Mouse (Mus musculus): ENCODE measurements around the gene Grm8. TPM values are rescaled to one million over a fixed set of nuclear protein-coding genes. Genes with fewer than 3 reads are reported as not detected.

Gene Grm8
- total and polyA plus RNA-seq, 3 experiments: 0.42 to 0.52 TPM; not detected in 1

- no peaks in the 10 kb centered on the region for H3K27me3 ChIP-seq (ENCODE audit: control insufficient read depth in 1 of 2, insufficient read depth in 2 of 2, low read length in 2 of 2)
- no peak overlapping the region for H3K9ac ChIP-seq (ENCODE audit: control insufficient read depth, low read depth, low read length, poor library complexity, severe bottlenecking)
- no peak overlapping the region for H3K4me3 ChIP-seq (ENCODE audit: control insufficient read depth in 1 of 2, insufficient read depth in 1 of 2, low read depth in 2 of 2, low read length in 2 of 2)
- no peak overlapping the region for H3K27ac ChIP-seq (ENCODE audit: control insufficient read depth, low read depth, low read length)
- no peaks in the 10 kb centered on the region for H3K9me3 ChIP-seq (replicated peaks; ENCODE audit: insufficient read depth, low read length)
- H3K79me2 ChIP-seq (ENCODE audit: control insufficient read depth, insufficient read depth, low read length, poor library complexity): no peaks in the 10 kb centered on the region
- DNase-seq (ENCODE audit: low read depth, low spot score): no peak
- no peaks in the 10 kb centered on the region for H3K36me3 ChIP-seq (ENCODE audit: control insufficient read depth in 1 of 2, insufficient read depth in 2 of 2, low read length in 2 of 2)
- no peak for TF ChIP-seq ELF1 (IDR thresholded peaks at IDR 0.05; ENCODE audit: low read depth, low read length)
- TF ChIP-seq MAZ (IDR thresholded peaks at IDR 0.05; ENCODE audit: low read depth, low read length): no peak
- no peak for TF ChIP-seq GABPA (IDR thresholded peaks at IDR 0.05; ENCODE audit: low read depth, low read length)
- TF ChIP-seq NRF1 (IDR thresholded peaks at IDR 0.05; ENCODE audit: insufficient read depth, low read depth, low read length, poor library complexity, severe bottlenecking): no peak
- no peak for TF ChIP-seq USF1 (IDR thresholded peaks at IDR 0.05; ENCODE audit: low read depth, low read length)
- TF ChIP-seq CTCF (IDR thresholded peaks at IDR 0.05 in 2 of 3, conservative IDR thresholded peaks at IDR 0.05 in 1 of 3; ENCODE audit: control insufficient read depth in 1 of 3, insufficient read depth in 1 of 3, low read depth in 2 of 3, low read length in 3 of 3, poor library complexity in 1 of 3, severe bottlenecking in 1 of 3): no peak
- no peak for TF ChIP-seq POLR2A (IDR thresholded peaks at IDR 0.05; ENCODE audit: control insufficient read depth in 1 of 2, insufficient read depth in 1 of 2, low read depth in 1 of 2, low read length in 2 of 2, poor library complexity in 1 of 2)
- no peak for TF ChIP-seq GATA1 (IDR thresholded peaks at IDR 0.05; ENCODE audit: low read depth, low read length)
- no peaks in the 10 kb centered on the region for H3K4me1 ChIP-seq (ENCODE audit: control insufficient read depth in 1 of 2, insufficient read depth in 2 of 2, low read length in 2 of 2)
Measured at GRCm38 (mm10) chr6:27745693-27746451, 389.1 kb downstream of the Grm8 start.

- Histone ChIP-seq H3K27ac (ENCODE audit: control insufficient read depth, low read depth, low read length) (no peak overlapping the region), H3K4me1 (ENCODE audit: control insufficient read depth in 1 of 2, insufficient read depth in 2 of 2, low read length in 2 of 2) (no peaks in the 10 kb centered on the region), H3K9ac (ENCODE audit: control insufficient read depth, low read depth, low read length, poor library complexity, severe bottlenecking) (no peak overlapping the region), H3K9me3 (replicated peaks; ENCODE audit: insufficient read depth, low read length) (no peaks in the 10 kb centered on the region), H3K36me3 (ENCODE audit: control insufficient read depth in 1 of 2, insufficient read depth in 2 of 2, low read length in 2 of 2) (no peaks in the 10 kb centered on the region), H3K27me3 (ENCODE audit: control insufficient read depth in 1 of 2, insufficient read depth in 2 of 2, low read length in 2 of 2) (no peaks in the 10 kb centered on the region), H3K79me2 (ENCODE audit: control insufficient read depth, insufficient read depth, low read length, poor library complexity) (no peaks in the 10 kb centered on the region), H3K4me3 (ENCODE audit: control insufficient read depth in 1 of 2, insufficient read depth in 1 of 2, low read depth in 2 of 2, low read length in 2 of 2) (no peak overlapping the region)
- no peak for DNase-seq (ENCODE audit: low read depth, low spot score)
- TF ChIP-seq CHD1 (IDR thresholded peaks at IDR 0.05; ENCODE audit: low read depth, low read length) (no peak), MYB (IDR thresholded peaks at IDR 0.05; ENCODE audit: low read depth, low read length) (no peak), CTCF (IDR thresholded peaks at IDR 0.05 in 2 of 3, conservative IDR thresholded peaks at IDR 0.05 in 1 of 3; ENCODE audit: control insufficient read depth in 1 of 3, insufficient read depth in 1 of 3, low read depth in 2 of 3, low read length in 3 of 3, poor library complexity in 1 of 3, severe bottlenecking in 1 of 3) (no peak), MAZ (IDR thresholded peaks at IDR 0.05; ENCODE audit: low read depth, low read length) (no peak), POLR2A (IDR thresholded peaks at IDR 0.05; ENCODE audit: control insufficient read depth in 1 of 2, insufficient read depth in 1 of 2, low read depth in 1 of 2, low read length in 2 of 2, poor library complexity in 1 of 2) (no peak), TAL1 (IDR thresholded peaks at IDR 0.05; ENCODE audit: low read length) (no peak), BHLHE40 (IDR thresholded peaks at IDR 0.05; ENCODE audit: borderline replicate concordance, low read depth, low read length) (no peak), MAX (IDR thresholded peaks at IDR 0.05; ENCODE audit: low read length) (no peak), USF1 (IDR thresholded peaks at IDR 0.05; ENCODE audit: low read depth, low read length) (no peak), SMC3 (IDR thresholded peaks at IDR 0.05; ENCODE audit: low read depth, low read length) (no peak), RAD21 (IDR thresholded peaks at IDR 0.05; ENCODE audit: low read depth, low read length) (no peak), ETS1 (IDR thresholded peaks at IDR 0.05; ENCODE audit: low read depth, low read length) (no peak), ZC3H11A (IDR thresholded peaks at IDR 0.05; ENCODE audit: low read depth, low read length) (no peak), JUND (IDR thresholded peaks at IDR 0.05; ENCODE audit: low read depth, low read length) (no peak)
Measured at GRCm38 (mm10) chr6:27689382-27689781, 445.6 kb downstream of the Grm8 start.

All from MEL (cell line).